Mouse (Mus musculus) E14TG2a.4 (cell line): ENCODE results near the gene Daglb.

ENCODE experiments used
- H3K27me3 ChIP-seq: 2 replicates; pipeline ENCODE4 v1.6.1; 2014; ENCODE audit warnings: low read length, control low read depth; ENCODE audit not compliant: insufficient read depth
- H3K36me3 ChIP-seq: 2 replicates; pipeline ENCODE4 v1.6.1; 2014; ENCODE audit warnings: low read length, control low read depth; ENCODE audit not compliant: insufficient read depth
- H3K4me1 ChIP-seq: replicated peaks from 2 replicates; pipeline ENCODE4 v1.6.1; 2014; ENCODE audit warnings: low read depth, low read length, control low read depth
- H3K4me3 ChIP-seq: replicated peaks from 2 replicates; pipeline ENCODE4 v1.5.1; 2014; ENCODE audit warnings: mild to moderate bottlenecking, low read length
- H3K9me3 ChIP-seq: 2 replicates; pipeline ENCODE4 v1.6.1; 2014; ENCODE audit warnings: low read length, control low read depth
- CTCF ChIP-seq: conservative IDR thresholded peaks from 2 replicates; pipeline ENCODE4 v1.5.1; 2014; ENCODE audit warnings: low read length
- NANOG ChIP-seq: IDR thresholded peaks from 2 replicates; pipeline ENCODE4 v1.6.1; 2014; ENCODE audit warnings: borderline replicate concordance, low read length, mixed read lengths
- POU5F1 ChIP-seq: IDR thresholded peaks from 2 replicates; pipeline ENCODE4 v1.6.1; 2014; ENCODE audit warnings: low read length, borderline replicate concordance

Gene Daglb

DNA sequence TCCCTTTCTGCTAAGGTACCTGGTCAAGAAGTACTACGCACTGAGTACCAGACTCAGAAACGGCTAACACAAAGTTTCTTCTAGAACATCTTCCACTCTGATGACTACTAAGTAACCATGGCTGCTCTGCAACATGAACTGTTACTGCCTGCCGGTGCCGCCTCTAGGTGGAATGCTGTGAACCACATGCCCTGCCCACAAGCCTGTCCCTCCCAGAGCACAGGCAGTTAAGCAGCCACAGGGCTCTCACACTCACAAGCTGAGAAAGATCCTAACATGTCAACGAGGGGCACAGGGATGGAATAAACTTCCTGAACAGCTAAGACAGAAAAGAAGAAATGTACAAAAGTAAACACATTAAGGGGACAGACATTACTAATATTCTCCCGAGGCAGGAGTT lies 53.1 kb downstream of the Daglb start:
- Histone ChIP-seq H3K36me3 (peaks cover 74% of the 10 kb centered on the region), H3K4me3 (no peak overlapping the region), H3K27me3 (no peaks in the 10 kb centered on the region), H3K4me1 (peaks cover 92% of the 10 kb centered on the region), H3K9me3 (no peaks in the 10 kb centered on the region)
- no peak for TF ChIP-seq CTCF
- TF ChIP-seq POU5F1, result no peak
- no peak for TF ChIP-seq NANOG

DNA sequence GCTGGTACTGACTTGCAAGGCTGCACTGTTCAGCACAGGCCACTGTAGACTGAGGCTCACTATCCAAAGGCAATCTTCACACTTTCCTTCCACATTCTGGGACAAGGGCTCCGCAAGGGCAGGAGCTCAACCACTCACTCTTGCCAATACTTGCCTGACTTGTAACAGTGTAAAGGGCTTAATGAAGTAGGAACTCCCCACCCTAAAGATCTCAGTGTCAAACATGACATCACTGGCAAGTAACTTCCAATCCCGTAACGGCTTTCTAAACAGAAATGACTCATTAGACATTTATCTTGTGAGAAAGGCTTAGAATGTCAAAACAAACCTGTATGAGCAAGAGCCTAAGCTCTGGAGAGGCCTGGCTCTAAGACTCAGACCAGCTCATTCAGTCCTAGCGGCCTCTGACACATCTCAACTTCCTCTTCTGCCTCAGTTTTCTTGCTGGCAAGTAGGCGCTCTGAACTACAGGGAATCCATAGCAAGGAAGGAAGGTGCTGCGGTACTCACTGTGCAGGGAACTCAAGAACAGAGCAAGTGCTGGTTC lies 53.7 kb downstream of the Daglb start:
- no peak for TF ChIP-seq CTCF
- no peak for TF ChIP-seq POU5F1
- no peak for TF ChIP-seq NANOG
- Histone ChIP-seq H3K4me1 (peaks cover 85% of the 10 kb centered on the region), H3K9me3 (no peaks in the 10 kb centered on the region), H3K4me3 (no peak overlapping the region), H3K27me3 (no peaks in the 10 kb centered on the region), H3K36me3 (peaks cover 72% of the 10 kb centered on the region)

DNA sequence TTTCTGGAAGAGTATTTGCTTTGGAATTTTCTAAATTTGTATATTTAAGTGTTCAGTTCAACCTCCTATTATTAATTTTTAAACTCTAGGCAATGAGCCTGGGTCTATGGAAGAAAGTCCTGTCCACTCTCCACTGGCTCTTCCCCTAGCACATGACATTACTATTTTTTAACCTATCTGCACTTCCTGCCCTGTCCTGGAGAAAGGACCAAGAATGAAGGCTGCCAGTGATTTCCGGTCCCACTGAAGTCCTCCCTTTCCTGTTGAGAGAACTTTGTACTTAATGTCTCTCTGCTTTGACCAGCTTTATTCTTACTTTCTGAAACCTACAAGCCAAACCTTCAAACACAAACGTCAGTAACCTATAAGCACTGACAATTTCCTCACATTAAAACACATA lies 56.0 kb downstream of the Daglb start:
- Histone ChIP-seq H3K4me1 (peaks cover 81% of the 10 kb centered on the region), H3K4me3 (no peak overlapping the region), H3K36me3 (peaks cover 56% of the 10 kb centered on the region), H3K27me3 (no peaks in the 10 kb centered on the region), H3K9me3 (no peaks in the 10 kb centered on the region)
- TF ChIP-seq POU5F1 (no peak), NANOG (no peak), CTCF (no peak)

- no peaks in the 10 kb centered on the region for H3K27me3 ChIP-seq
- TF ChIP-seq POU5F1 (no peak), CTCF (no peak), NANOG (no peak)
- H3K4me3 ChIP-seq, result no peak overlapping the region
- peaks cover 40% of the 10 kb centered on the region for H3K36me3 ChIP-seq
- H3K9me3 ChIP-seq, result no peaks in the 10 kb centered on the region
- H3K4me1 ChIP-seq, result peaks cover 74% of the 10 kb centered on the region
Measured at GRCm38 (mm10) chr5:143522882-143523281, 58.5 kb downstream of the Daglb start.

- H3K27me3 ChIP-seq, result no peaks in the 10 kb centered on the region; the same call in 1 of the 2 replicates
- H3K36me3 ChIP-seq, result peaks cover 26% of the 10 kb centered on the region
- TF ChIP-seq CTCF (no peak), POU5F1 (no peak)
- peak overlapping the region; percentile 90 for H3K4me3 ChIP-seq
- H3K9me3 ChIP-seq, result no peaks in the 10 kb centered on the region
- peaks cover 60% of the 10 kb centered on the region for H3K4me1 ChIP-seq
Measured at GRCm38 (mm10) chr5:143525454-143526225, 61.3 kb downstream of the Daglb start.

DNA sequence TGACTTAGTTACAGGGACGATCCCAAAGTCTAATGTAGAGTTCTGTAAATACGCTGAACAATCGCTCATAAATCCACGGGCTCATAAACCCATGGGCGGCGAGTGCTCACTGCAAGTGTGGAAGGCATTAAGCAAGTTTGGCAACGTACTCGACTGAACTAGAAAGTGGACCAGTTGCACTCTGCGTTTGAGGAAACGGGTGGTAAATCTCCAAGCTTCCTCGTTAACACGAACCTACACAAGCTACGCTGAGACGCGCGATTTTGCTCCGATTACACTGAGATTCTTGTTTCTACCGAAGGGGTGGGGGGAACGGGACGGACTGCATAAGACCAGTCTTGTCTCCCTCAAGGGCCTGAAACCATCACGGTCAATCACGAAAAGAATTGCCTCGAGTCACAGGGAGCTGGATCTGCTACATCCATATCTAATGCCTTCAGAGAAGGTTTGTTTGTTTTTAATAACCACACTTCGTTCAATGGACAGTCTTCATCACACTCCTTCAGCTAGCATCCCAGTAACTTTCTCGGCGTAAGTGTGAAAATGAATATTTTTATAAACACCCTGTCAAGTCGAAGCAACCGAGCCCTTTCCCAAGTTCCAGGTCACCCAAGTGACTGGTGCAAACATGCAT lies 62.4 kb downstream of the Daglb start:
- no peaks in the 10 kb centered on the region for H3K9me3 ChIP-seq
- no peak for TF ChIP-seq CTCF
- H3K36me3 ChIP-seq, result peaks cover 17% of the 10 kb centered on the region; the same call in 1 of the 2 replicates
- no peaks in the 10 kb centered on the region; the same call in 1 of the 2 replicates for H3K27me3 ChIP-seq
- H3K4me1 ChIP-seq, result peaks cover 52% of the 10 kb centered on the region
- peak overlapping the region; percentile 90 for H3K4me3 ChIP-seq

- TF ChIP-seq NANOG (peak; percentile 73; the same call in 1 of the 2 replicates), CTCF (no peak), POU5F1 (no peak)
- Histone ChIP-seq H3K9me3 (no peaks in the 10 kb centered on the region), H3K27me3 (no peaks in the 10 kb centered on the region; the same call in 1 of the 2 replicates), H3K36me3 (peaks cover 15% of the 10 kb centered on the region; the same call in 1 of the 2 replicates), H3K4me3 (peak within 1 kb of the TSS; percentile 90), H3K4me1 (peaks cover 46% of the 10 kb centered on the region)
Measured at GRCm38 (mm10) chr5:143527486-143528307, 63.3 kb downstream of the Daglb start, which contains the start of gene Rac1. TSS of gene Rac1 (minus strand) at chr5:143528036.

DNA sequence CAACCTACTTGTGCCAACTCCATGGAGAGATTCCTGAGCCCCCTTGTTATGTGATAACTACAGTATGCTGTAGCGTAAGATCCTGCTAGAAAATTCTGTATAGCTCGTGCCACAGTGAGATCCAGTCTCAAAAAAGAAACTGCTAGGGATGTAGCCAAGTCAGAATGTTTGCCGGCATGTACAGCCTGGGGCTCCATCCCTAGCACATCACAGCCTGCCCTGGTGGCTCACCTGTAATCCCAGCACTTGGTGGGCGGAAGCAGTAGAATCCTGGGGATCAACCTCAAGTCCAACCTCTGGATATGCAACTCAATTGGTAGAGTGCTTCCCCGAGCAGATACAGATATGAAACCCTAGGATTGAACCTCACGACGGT lies 63.9 kb downstream of the Daglb start:
- peaks cover 3% of the 10 kb centered on the region for H3K27me3 ChIP-seq
- peak overlapping the region; percentile 90 for H3K4me3 ChIP-seq
- H3K9me3 ChIP-seq, result no peaks in the 10 kb centered on the region
- H3K36me3 ChIP-seq, result peaks cover 12% of the 10 kb centered on the region; the same call in 1 of the 2 replicates
- H3K4me1 ChIP-seq, result peaks cover 46% of the 10 kb centered on the region
- TF ChIP-seq POU5F1, result no peak
- TF ChIP-seq CTCF, result no peak
- no peak for TF ChIP-seq NANOG
